Mouse (Mus musculus): ENCODE measurements at regions not wholly inside any gene's neighbourhood (a gene's known extent, or its start where the extent isn't known, plus 50 kb on each side); places are given as distances from the start of the nearest gene placed in this dataset.
A peak's percentile ranks its signal among the peaks of the same experiment; 100 is the strongest.

DNA sequence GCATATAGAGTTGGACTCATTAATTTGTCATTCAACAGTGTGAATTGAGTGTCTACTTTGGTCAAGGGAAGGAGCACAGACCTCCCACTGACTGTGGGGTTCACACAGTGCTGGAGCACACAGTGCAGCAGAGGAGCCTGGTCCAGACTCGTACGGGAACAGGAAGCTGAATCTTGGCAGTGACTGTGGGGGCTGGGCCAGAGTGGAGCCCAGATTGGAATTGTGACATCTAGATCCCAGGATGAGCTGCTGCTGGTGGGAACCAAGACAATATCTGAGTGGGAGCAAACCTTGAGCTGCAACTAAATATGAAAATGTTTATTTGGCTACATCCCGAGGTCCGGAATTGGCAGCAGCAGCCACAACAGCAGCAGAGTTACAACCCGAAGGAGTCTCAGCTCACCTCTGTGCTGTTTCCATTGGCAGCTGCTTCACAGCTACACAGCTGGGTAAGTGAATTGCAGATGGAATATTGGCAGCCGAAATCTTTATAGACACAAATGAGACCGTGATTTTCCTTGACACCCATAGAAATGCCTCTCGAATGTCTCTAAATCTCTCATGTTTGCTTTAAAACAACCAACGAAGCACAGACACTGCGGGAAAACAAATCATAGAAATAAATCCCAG is 181.5 kb downstream of the Dad1 start:
- no peak for ATAC-seq (ENCODE audit: low FRiP score)
- Histone ChIP-seq H3K36me3 (no peaks in the 10 kb centered on the region), H3K4me3 (no peak overlapping the region), H3K27ac (no peak overlapping the region), H3K4me1 (no peaks in the 10 kb centered on the region), H3K9ac (no peak overlapping the region), H3K9me3 (replicated peaks) (no peaks in the 10 kb centered on the region), H3K27me3 (no peaks in the 10 kb centered on the region), H3K4me2 (replicated peaks) (no peak overlapping the region)
- 77% methylated on average over 10 of the region's 10 CpGs for WGBS

DNA sequence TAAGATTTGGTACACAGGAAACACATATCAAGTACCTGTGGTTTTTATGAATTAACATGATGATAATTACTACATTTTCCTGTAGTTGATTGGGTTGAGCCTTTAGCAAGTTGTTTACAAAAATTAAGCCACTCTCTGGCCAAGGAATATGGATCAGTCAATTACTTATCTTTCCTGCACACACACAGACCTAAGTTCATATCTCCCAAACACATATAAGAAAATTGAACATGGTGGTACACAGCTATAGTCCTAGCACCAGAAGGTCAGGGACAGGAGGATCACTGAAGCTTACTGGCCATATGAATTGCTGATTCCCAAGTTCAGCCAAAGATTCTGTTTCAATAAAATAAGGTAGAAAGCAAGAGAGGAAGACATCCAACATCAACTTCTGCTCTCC is 183.7 kb downstream of the Dad1 start:
- Histone ChIP-seq H3K9me3 (replicated peaks) (no peaks in the 10 kb centered on the region), H3K9ac (no peak overlapping the region), H3K27me3 (no peaks in the 10 kb centered on the region), H3K4me2 (replicated peaks) (no peak overlapping the region), H3K27ac (no peak overlapping the region), H3K4me3 (no peak overlapping the region), H3K4me1 (0 out of 2 replicates have a peak, but pooled peaks cover 2% of the 10 kb centered on the region), H3K36me3 (no peaks in the 10 kb centered on the region)
- no peak for ATAC-seq (ENCODE audit: low FRiP score)

DNA sequence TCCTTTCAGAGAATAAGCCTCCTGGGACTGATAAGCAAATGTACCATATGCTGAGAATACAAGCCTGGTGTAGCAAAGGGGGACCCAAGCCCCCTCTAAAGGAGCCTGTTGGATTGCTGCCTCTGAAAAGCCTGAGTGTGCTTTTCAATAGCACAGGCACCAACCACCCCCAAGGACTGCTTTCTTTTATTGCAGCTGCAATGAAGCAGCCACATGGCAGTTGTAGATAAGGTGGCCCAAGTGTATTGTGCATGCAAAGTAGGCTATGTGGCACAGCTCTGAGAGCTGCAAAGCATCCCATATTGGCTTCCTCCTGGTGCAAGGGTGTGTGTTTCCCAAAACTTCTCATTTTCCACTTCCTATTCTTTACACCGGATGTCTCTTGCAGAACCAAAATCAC is 185.2 kb downstream of the Dad1 start:
- WGBS, result 92% methylated on average over 1 of the region's 1 CpGs

DNA sequence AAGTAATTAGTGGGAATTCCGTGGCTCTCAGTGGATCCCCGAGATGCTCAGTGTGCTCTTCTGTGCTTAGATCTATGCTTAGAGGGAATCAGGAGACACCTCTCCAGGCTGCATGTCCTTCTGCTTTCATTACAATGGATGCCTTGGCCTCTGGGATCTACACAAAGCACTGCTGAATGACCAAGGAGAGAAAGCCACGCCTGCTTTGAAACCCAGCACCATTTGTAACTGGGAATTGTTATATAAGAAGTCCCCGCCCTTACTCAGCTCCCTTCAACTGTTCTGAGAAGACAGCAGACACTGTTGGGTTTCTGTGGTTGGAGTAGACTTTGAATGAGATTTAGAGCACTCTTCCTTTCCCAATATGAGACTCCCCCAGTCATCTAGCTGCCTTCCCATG is 188.4 kb downstream of the Dad1 start:
- WGBS, result 46% methylated on average over 4 of the region's 4 CpGs
- Histone ChIP-seq H3K4me1 (peaks cover 17% of the 10 kb centered on the region; the same call in 1 of the 2 replicates), H3K4me3 (no peak overlapping the region), H3K36me3 (no peaks in the 10 kb centered on the region), H3K27ac (no peak overlapping the region), H3K9ac (no peak overlapping the region), H3K27me3 (no peaks in the 10 kb centered on the region), H3K9me3 (replicated peaks) (no peaks in the 10 kb centered on the region), H3K4me2 (replicated peaks) (no peak overlapping the region)
- no peak for ATAC-seq (ENCODE audit: low FRiP score)

More for the DNA sequence above, 185.2 kb downstream of the Dad1 start:
- no peak overlapping the region for H3K4me3 ChIP-seq
- no peak overlapping the region for H3K27ac ChIP-seq
- no peak overlapping the region for H3K4me2 ChIP-seq (replicated peaks)
- no peak; the same call in 1 of the 2 replicates for ATAC-seq (ENCODE audit: low FRiP score)
- H3K4me1 ChIP-seq, result 0 out of 2 replicates have a peak, but pooled peaks cover 6% of the 10 kb centered on the region
- H3K9me3 ChIP-seq (replicated peaks), result no peaks in the 10 kb centered on the region
- no peaks in the 10 kb centered on the region for H3K36me3 ChIP-seq
- H3K9ac ChIP-seq, result no peak overlapping the region
- H3K27me3 ChIP-seq, result no peaks in the 10 kb centered on the region

DNA sequence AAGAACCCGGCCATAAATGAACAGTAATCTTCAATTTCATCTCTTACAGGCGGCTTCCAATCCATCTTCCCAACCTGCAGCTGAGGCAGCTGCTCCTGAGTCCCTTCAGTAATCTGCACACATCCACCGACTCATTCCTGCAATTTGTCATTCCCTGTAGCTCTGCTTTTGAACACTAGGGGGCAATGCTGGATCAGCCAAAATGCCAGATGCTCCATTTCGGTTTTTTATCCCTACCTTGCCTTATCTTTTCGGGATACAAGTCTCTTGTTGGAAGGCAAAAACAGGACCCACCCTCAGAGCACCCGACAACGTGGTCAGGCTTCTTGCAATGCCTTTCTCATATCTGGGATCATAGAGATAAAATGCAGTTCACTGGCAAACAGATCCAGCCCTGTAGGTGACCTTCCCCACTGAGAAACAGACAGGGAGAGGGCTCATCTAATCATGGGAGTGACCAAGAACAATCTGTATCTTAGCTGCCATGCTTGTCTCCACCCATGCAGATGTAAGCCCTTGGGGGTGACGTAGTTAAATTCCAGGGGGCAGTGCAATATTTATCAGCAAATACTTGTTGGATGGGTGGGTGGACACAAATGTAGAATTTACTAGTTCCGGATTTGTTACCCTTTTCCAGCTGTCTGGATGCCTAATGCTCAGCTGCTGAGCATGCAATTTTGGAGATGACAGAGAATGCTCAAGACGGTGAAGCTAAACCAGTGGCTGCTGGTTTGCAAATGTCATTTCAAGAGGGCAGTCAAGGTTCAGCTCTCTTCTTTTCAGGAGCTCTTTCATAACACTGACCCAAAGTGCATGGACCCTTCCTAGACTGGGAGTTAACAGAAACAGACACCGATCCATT is 189.1 kb downstream of the Dad1 start:
- H3K4me3 ChIP-seq, result no peak overlapping the region
- peaks cover 23% of the 10 kb centered on the region for H3K4me1 ChIP-seq
- ATAC-seq (ENCODE audit: low FRiP score), result peak; percentile 30; the same call in 1 of the 2 replicates
- H3K27ac ChIP-seq, result no peak overlapping the region
- no peak overlapping the region for H3K4me2 ChIP-seq (replicated peaks)
- H3K9ac ChIP-seq, result no peak overlapping the region
- H3K36me3 ChIP-seq, result no peaks in the 10 kb centered on the region
- WGBS, result 26% methylated on average over 11 of the region's 11 CpGs
- H3K9me3 ChIP-seq (replicated peaks), result no peaks in the 10 kb centered on the region
- no peaks in the 10 kb centered on the region for H3K27me3 ChIP-seq

DNA sequence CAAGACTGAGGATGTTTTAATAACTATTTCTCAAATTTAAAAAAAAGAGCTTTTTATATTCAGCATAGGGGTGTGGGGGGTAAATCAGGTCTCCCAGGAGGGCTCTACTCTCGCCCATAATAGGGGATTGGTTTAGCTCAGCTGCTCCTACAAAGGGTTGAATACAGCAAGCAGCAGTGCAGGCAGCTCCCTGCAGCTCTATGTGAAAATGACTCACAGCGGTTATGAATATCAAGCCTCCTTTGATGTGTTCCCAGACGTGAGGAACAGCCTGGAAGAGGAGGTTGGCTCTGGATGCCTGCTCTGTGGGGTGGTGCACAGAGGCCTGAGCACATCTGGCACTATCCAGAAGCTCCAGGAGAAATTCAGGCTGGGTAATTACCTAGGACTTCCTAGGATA is 192.3 kb downstream of the Dad1 start:
- Histone ChIP-seq H3K4me3 (no peak overlapping the region), H3K9ac (no peak overlapping the region), H3K4me2 (replicated peaks) (no peak overlapping the region), H3K27me3 (no peaks in the 10 kb centered on the region), H3K4me1 (peaks cover 37% of the 10 kb centered on the region), H3K36me3 (no peaks in the 10 kb centered on the region), H3K9me3 (replicated peaks) (no peaks in the 10 kb centered on the region), H3K27ac (peak overlapping the region; percentile 18; the same call in 1 of the 2 replicates)
- 21% methylated on average over 3 of the region's 3 CpGs for WGBS
- no peak for ATAC-seq (ENCODE audit: low FRiP score)

DNA sequence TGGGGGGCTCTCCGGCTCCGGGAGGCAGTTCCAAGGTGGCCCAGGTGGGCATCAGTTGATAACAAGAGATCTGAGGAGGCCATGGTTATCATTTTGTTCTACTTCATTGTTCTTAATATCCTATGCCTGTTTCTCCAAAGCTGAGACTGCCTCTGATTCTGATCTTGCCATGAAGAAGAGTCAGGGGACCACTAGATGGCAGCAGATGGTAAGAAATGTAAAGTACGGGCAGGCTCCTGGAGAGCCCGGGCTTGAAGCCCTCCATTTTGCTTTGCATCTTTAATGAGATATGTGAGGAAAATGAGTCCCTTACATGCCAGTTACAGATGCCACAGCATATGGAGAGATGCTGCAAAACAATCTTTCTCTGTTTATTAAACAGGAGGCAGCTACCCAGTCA is 194.1 kb downstream of the Dad1 start:
- H3K9ac ChIP-seq, result no peak overlapping the region; the same call in 1 of the 2 replicates
- H3K36me3 ChIP-seq, result no peaks in the 10 kb centered on the region
- peak; percentile 78 for ATAC-seq (ENCODE audit: low FRiP score)
- no peak overlapping the region for H3K4me2 ChIP-seq (replicated peaks)
- 24% methylated on average over 4 of the region's 4 CpGs for WGBS
- no peaks in the 10 kb centered on the region for H3K27me3 ChIP-seq
- no peak overlapping the region for H3K27ac ChIP-seq
- H3K4me1 ChIP-seq, result peaks cover 33% of the 10 kb centered on the region
- no peaks in the 10 kb centered on the region for H3K9me3 ChIP-seq (replicated peaks)
- no peak overlapping the region for H3K4me3 ChIP-seq

DNA sequence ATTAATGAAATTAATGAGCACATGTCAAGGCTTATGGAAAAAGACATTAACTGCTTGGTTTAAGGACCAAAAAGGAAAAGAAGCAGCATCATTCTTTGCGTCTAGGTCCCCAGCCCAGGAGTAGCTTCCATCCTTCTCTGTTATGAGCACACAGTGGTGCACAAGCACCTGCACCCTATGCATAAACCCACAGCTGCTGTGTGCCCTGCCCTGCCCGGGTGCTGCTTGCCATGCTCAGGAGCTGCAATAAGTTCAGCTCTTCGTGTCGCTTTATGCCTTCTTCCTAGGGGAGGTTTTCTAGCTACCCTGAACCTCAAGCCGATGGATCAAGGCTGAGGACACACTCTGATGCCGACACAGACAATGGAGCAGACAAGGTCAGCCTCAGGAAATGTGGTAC is 194.8 kb downstream of the Dad1 start:
- H3K9me3 ChIP-seq (replicated peaks), result no peaks in the 10 kb centered on the region
- peak; percentile 29; the same call in 1 of the 2 replicates for ATAC-seq (ENCODE audit: low FRiP score)

DNA sequence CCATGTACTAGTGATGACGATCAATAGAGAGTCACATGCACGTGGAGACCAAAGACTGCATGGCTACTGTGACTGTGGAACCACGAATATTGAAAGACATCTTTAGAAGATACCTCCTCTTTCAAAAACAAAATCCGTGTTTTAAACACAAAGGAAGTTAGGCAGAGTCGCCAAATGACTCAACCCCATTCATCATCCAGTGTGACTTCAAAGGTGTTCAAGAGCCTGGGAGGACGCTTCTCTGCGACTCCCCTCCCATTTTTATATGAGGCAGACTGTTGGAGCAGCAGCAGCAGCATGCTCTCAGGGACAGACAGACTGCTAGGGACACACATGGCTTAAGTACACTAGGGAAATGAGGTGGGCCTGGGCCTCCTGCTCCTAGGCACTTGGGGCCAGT is 197.2 kb downstream of the Dad1 start:
- Histone ChIP-seq H3K36me3 (no peaks in the 10 kb centered on the region), H3K4me1 (peaks cover 29% of the 10 kb centered on the region), H3K27me3 (no peaks in the 10 kb centered on the region), H3K27ac (no peak overlapping the region), H3K4me3 (no peak overlapping the region), H3K9me3 (replicated peaks) (no peaks in the 10 kb centered on the region), H3K4me2 (replicated peaks) (no peak overlapping the region), H3K9ac (no peak overlapping the region)
- 63% methylated on average over 7 of the region's 7 CpGs for WGBS
- no peak for ATAC-seq (ENCODE audit: low FRiP score)

More for the DNA sequence above, 194.8 kb downstream of the Dad1 start:
- WGBS, result 80% methylated on average over 6 of the region's 6 CpGs
- Histone ChIP-seq H3K4me2 (replicated peaks) (no peak overlapping the region), H3K9ac (peak overlapping the region; percentile 15; the same call in 1 of the 2 replicates), H3K27me3 (no peaks in the 10 kb centered on the region), H3K27ac (no peak overlapping the region), H3K4me1 (peaks cover 31% of the 10 kb centered on the region), H3K4me3 (no peak overlapping the region), H3K36me3 (no peaks in the 10 kb centered on the region)

DNA sequence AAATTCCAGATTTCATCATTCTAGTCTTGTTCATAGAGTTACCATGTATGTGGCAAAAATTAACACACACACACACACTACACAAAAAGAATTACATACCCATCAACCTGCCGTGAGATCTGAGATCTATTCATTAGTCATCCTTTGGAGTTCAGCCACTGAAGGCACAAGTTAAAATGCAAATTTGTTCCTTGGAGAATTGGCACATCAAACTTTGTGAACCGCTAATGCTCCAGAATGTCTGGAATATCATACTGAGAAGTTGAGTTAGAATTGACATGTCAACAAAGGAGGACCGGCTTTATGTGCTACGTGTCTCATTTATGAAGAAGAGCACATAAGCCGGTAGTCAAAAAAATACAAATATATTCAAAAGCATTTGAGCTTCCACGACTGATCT is 198.5 kb downstream of the Dad1 start:
- Histone ChIP-seq H3K4me2 (replicated peaks) (no peak overlapping the region), H3K36me3 (no peaks in the 10 kb centered on the region), H3K4me3 (no peak overlapping the region), H3K9ac (no peak overlapping the region), H3K9me3 (replicated peaks) (no peaks in the 10 kb centered on the region), H3K27ac (no peak overlapping the region), H3K27me3 (no peaks in the 10 kb centered on the region), H3K4me1 (peaks cover 19% of the 10 kb centered on the region)
- ATAC-seq (ENCODE audit: low FRiP score), result no peak
- WGBS, result 68% methylated on average over 6 of the region's 6 CpGs

DNA sequence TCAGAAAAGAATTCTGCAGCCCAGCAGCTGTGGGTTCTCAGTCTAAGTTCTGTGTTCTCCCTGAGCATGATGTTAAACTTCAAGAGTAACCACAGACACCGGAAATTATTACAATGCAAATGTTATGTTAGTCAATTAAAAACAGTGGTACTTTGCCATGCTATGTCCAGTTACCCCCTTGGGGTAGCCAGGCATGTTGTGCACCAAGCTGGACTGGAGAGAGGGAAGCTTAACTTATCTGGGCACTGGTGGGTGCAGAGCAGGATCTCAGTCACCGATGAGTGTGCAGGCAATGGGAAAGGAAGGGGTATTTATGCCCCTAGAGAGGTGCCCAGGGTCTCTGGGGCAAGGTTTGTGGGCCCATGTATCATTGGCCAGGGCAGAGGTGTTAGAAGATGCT is 211.6 kb downstream of the Dad1 start:
- ATAC-seq (ENCODE audit: low FRiP score), result no peak
- Histone ChIP-seq H3K4me3 (no peak overlapping the region), H3K27ac (no peak overlapping the region), H3K27me3 (no peaks in the 10 kb centered on the region), H3K4me1 (no peaks in the 10 kb centered on the region), H3K9me3 (replicated peaks) (no peaks in the 10 kb centered on the region), H3K9ac (no peak overlapping the region), H3K36me3 (no peaks in the 10 kb centered on the region), H3K4me2 (replicated peaks) (no peak overlapping the region)
- WGBS, result 94% methylated on average over 2 of the region's 2 CpGs

DNA sequence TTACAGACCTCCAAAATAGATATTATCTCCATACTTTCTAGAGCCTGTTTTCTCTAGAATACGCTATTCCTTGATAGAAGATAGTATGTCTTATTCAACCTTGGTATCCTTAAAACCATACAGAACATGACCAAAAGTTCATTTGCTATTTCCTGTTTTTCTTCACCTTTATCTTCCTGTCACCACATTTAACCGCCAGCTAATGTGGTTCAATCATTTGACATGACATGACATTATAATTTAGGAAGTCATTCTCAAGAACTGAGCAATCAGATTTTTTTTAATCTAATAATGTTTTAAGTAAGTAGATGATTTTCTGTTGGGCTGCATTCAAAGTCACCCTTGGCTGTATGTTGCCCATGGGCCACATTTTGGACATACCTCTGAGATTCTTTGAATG is 213.3 kb downstream of the Dad1 start:
- Histone ChIP-seq H3K36me3 (no peaks in the 10 kb centered on the region), H3K27ac (no peak overlapping the region), H3K4me2 (replicated peaks) (no peak overlapping the region), H3K9me3 (replicated peaks) (no peaks in the 10 kb centered on the region), H3K4me1 (no peaks in the 10 kb centered on the region), H3K9ac (no peak overlapping the region), H3K27me3 (no peaks in the 10 kb centered on the region), H3K4me3 (no peak overlapping the region)
- ATAC-seq (ENCODE audit: low FRiP score), result no peak
- WGBS, result 79% methylated on average over 2 of the region's 2 CpGs

DNA sequence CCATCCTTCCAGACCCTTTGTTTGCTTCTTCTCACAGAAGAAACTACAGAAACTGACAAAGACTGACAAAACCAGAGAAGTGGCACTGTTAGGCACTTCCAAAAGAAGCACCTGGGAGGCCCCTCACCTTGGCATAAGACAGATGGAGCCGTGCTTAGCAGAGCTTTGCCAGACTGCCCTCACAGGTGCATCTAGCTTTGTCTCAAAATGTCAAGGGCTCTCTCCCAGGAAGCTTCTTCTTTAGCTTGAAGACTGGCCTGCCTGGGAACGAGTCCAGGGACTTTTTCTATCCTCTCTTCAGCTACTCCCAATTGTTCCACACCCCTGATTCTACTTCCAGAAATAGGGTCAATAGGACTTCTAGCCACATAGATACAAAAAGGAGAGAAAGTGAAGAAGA is 219.4 kb downstream of the Dad1 start:
- Histone ChIP-seq H3K4me1 (no peaks in the 10 kb centered on the region), H3K9me3 (replicated peaks) (no peaks in the 10 kb centered on the region), H3K27ac (no peak overlapping the region), H3K36me3 (no peaks in the 10 kb centered on the region), H3K4me3 (no peak overlapping the region), H3K4me2 (replicated peaks) (no peak overlapping the region), H3K9ac (no peak overlapping the region), H3K27me3 (no peaks in the 10 kb centered on the region)
- WGBS, result 75% methylated on average over 2 of the region's 2 CpGs
- no peak for ATAC-seq (ENCODE audit: low FRiP score)

All from hindbrain, embryonic 12.5 days (tissue).